Mouse (Mus musculus) kidney, postnatal 36 days (tissue): Measurements from ENCODE around the gene Anapc15.
"Not testable (repeated sequence)": the region's sequence is repeated elsewhere in the genome, so short reads cannot be mapped to it uniquely, and the experiment has no call there.

Experiments
- DNase-seq, 2 experiments: peaks; one replicate each; pipeline ENCODE4 v3.0.0; 2021 to 2022; ENCODE audit warnings: mixed read lengths in 2 of 2

Anapc15 gene

GRCm38 (mm10) chr7:101900331-101901097 is 37.0 kb downstream of the Anapc15 start:
- DNase-seq: peak in 1 of 2 experiments; percentile 18

GRCm38 (mm10) chr7:101901969-101902368 is 38.5 kb downstream of the Anapc15 start:
- no peak for DNase-seq

DNA sequence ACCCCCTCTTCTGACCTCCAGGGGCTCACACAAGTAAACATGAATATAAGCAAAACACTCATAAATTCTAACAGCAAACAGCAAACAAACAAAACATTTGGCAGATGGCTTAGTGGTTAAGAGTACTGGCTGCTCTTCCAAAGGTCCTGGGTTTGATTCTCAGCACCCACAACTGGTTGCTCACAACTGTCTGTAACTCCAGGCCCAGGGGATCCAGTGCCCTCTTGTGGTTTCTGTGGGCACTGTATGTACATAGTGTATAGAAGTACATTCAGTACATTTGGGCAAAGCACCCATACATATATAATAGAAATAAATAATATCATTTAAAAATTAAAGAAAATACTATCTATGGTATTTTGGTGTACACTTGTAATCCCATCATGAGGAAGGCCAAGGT is 39.3 kb downstream of the Anapc15 start:
- DNase-seq: no peak

DNA sequence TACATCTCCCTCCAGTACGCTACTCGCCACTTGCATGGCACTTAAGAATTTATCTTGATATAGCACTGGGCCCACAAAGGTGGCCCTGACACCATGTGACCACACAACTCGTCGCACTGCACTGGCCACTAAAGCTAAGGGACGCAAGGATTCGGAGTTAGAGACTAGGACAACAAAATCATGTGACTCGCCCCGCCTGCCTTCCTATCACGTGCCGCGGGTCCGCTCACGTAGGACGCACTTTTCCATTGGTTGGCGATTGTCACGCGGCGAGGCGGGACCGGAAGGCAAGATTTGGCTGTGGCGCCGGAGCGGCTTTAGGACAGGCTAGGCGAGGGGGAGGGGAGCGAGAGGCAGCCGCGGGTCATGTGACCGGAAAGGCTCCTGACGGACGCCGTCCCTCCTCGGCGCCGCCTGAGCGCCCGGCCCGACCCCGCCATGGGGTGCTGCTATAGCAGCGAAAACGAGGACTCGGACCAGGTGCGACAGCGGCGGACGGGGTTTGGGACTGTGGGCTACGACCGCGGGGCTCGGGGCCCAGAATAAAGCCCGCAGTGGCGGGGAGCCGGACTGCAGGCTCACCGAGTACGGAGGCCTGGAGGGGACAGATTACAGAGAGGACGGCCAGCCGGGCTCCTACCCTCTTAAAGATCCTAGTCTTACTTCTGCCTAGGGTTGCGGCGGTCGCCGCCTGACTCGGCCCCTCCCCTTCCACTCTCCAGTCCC is 42.2 kb downstream of the Anapc15 start, which contains the start of gene Lamtor1:
Gene Lamtor1 (plus strand): TSS at position 344 of the 726 bp plus-strand sequence.
- DNase-seq: peak; percentile 100

DNA sequence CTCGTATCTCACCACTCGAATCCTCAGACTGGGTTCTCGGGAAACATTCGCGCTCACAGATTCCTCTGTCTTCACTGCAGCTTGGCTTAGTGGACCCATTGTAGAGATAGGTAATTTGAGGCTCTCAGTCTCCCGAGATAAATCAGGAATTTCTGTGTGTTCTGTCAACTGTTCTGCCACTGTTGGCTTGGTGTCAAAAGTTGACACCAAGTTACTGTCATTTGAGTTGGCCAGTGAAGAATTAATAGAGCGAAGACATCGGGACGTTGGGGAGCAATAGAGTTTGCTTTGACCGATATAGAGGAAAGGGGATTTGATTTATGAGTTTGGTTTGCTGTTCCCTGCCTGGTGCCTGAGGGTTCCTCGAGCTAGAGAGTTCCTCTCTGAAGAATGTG is 42.8 kb downstream of the Anapc15 start, which contains the start of gene Tomt:
Gene Tomt (minus strand): TSS at position 73 of the 395 bp plus-strand sequence.
- DNase-seq: no peak

- no peak for DNase-seq
Observed at GRCm38 (mm10) chr7:101906696-101907095, 43.2 kb downstream of the Anapc15 start.

DNA sequence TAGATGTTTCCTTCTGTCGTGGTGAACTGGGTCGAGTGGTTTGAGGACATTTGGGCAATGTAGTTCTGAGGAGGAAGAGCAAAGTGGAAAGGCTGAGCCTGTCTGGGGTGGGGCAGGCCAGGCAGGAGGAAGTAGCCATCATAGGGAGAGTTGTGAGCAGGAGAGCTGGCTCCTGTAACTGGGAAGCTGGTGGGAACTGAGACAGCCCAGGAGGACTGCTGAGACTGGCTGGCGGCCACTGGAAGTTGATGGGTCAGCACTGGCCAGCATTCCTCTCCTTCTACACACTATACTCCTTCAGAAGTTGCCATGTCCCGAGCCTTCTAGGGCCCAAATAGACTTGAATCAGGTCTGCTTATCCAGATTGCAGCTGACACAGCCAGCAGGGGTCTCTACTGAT is 44.9 kb downstream of the Anapc15 start:
- DNase-seq: peak; percentile 47 to 54

GRCm38 (mm10) chr7:101910138-101910537 is 46.6 kb downstream of the Anapc15 start:
- DNase-seq: peak; percentile 25 to 40

DNA sequence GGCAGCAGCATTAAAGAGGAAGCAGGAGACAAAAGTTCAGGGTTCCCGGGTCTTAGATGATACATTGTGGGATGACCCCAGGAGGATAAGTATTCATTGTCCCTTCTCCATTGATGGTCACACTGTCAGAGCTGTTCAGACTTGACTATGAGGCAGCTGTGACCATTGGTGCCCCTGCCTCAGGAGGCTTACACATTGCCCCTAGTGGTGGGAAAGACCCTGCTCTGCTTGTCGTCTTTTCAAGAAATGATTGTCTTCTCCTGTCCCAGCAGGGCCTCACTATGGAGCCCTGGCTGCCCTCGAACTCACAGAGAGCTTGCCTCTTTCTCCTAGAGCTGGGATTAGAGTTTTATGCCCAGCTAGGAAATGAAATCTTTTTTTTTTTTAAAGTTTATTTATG is 48.5 kb downstream of the Anapc15 start:
- no peak for DNase-seq

GRCm38 (mm10) chr7:101918071-101918470 is 54.6 kb downstream of the Anapc15 start:
- peak; percentile 63 to 84 for DNase-seq

GRCm38 (mm10) chr7:101925892-101926291 is 62.4 kb downstream of the Anapc15 start:
- not testable (repeated sequence) for DNase-seq

- DNase-seq: no peak
Observed at GRCm38 (mm10) chr7:101928093-101928492, 64.6 kb downstream of the Anapc15 start.

DNA sequence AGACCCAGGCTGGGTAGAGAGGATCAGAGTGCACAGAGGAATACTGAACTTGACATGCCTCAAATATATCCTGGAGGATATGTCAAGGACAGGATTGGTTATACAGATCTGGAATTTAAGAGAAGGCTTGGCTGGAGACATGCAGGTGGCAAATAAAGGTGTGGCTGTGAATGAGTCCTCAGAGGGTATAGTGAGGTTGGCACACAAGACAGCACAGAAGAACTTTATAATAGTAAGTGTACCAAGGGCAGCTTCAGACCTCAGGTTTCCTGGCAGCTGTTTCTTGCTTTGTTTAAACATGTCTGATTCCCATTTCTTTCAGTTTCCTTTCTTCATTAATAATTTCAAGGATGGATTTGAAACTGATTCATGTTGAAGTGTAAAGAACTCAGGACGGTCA is 69.0 kb downstream of the Anapc15 start:
- DNase-seq: no peak

GRCm38 (mm10) chr7:101933300-101933699 is 69.8 kb downstream of the Anapc15 start:
- DNase-seq: peak in 1 of 2 experiments; percentile 45

GRCm38 (mm10) chr7:101933751-101934240 is 70.3 kb downstream of the Anapc15 start, which contains the start of the genes Lrrc51 and Numa1:
TSS of gene Lrrc51 (minus strand) at chr7:101933895.
TSS of gene Numa1 (plus strand) at chr7:101934111.
- peak; percentile 97 to 99 for DNase-seq

- DNase-seq: no peak
Observed at GRCm38 (mm10) chr7:101935957-101936356, 72.4 kb downstream of the Anapc15 start.

GRCm38 (mm10) chr7:101936996-101937395 is 73.5 kb downstream of the Anapc15 start:
- DNase-seq: no peak

DNA sequence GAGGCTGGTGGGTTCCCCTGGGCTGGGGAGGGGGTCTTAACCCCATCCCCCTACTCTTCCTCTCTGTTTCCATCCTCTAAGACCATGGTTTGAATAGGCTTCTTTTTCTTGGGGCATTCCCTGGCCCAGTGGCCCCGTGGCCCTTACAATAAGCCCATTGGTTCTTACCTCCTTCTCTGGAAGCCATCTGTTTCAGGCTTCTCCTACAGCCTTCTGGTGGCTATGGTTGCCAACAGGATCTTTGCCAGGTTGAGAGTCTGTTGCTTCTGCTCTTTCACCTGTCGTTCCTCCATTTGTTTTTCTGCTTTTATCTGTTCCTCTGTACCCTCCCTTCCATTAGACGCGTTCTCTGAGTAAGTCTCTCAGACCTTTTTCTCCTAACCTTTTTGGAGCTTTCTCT is 74.1 kb downstream of the Anapc15 start:
- peak in 1 of 2 experiments; percentile 19 for DNase-seq

DNA sequence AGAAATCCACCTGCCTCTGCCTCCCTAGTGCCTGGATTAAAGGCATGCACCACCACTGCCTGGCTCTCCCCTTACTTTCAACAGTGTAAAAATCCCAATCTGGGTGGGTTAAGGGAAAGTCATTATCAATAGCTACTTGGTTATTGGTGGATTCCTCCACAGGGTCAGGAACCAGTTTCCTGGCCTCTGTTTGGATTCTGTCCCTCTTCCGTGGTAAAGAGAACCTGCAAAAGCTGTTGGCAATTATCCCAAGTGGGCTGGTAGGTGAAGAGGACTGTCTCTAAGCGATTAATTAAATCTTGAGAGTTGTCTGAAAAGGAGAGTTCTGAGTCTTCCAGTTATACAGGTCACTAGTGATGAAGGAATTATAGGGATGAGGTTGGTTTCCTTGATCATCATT is 74.8 kb downstream of the Anapc15 start:
- DNase-seq: no peak

DNA sequence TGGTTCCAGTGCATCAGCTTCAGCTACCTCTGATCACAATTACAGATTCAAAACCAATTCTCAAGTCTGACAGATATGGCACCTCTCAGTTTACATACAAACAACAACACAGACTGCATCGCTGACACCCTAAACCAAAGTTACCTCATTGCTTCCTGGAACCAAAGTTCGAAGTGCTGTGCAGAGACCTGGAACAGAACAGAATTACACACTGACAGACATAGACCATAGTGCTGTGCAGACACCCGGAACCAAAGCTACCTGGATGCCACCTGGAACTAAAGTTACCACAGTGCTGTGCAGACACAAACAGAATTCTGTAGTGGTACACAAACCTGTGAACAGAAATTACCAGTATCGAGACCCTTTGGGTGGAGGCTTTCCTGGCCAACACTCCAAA is 76.2 kb downstream of the Anapc15 start:
- DNase-seq: peak; percentile 64 to 75

DNA sequence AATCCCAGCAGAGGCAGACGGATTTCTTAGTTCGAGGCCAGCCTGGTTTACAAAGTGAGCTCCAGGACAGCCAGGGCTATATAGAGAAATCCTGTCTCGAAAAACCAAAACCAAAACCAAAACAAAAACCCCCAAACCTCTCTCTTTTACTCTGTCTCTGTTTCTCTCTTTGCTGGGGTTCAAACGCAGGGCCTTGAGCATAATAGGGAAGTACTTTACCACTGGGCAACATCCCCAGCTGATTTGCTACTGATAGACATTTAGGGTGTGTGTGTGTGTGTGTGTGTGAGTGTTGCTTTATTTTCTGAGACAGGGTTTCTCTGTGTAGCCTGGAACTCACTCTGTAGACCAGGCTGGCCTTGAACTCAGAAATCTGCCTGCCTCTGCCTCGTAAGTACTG is 85.5 kb downstream of the Anapc15 start:
- DNase-seq: not testable (repeated sequence)
